Mouse (Mus musculus) stomach, postnatal 0 days (tissue): ENCODE measurements around the gene Asb1.

Source experiments
- CTCF ChIP-seq: IDR thresholded peaks from 2 replicates; pipeline ENCODE4 v1.5.1; 2016; ENCODE audit warnings: antibody characterized with exemption, low read depth, mild to moderate bottlenecking, moderate library complexity
- EP300 ChIP-seq: optimal IDR thresholded peaks from 2 replicates; pipeline ENCODE3; 2016; ENCODE audit warnings: antibody characterized with exemption

GRCm38 (mm10) chr1:91597611-91598010, 57.3 kb downstream of the Asb1 start:
- TF ChIP-seq CTCF (no peak), EP300 (no peak)
